Mouse (Mus musculus): ENCODE measurements around the gene Cyp27b1. TPM values are rescaled to one million over a fixed set of nuclear protein-coding genes. Genes with fewer than 3 reads are reported as not detected.

Gene Cyp27b1
- polyA plus RNA-seq, 1 experiment from 2014 or later = 0.08 TPM

GRCm38 (mm10) chr10:127101151-127101550 is 53.1 kb downstream of the Cyp27b1 start:
- no peaks in the 10 kb centered on the region for H3K4me1 ChIP-seq (ENCODE audit: control insufficient read depth, insufficient read depth, low read length)
- no peak overlapping the region for H3K4me3 ChIP-seq (ENCODE audit: low read depth, low read length)
- no peaks in the 10 kb centered on the region for H3K9me3 ChIP-seq (replicated peaks; ENCODE audit: control insufficient read depth, low read length, poor library complexity, severe bottlenecking)
- 86% methylated on average over 6 of the region's 6 CpGs for WGBS
- H3K27me3 ChIP-seq (ENCODE audit: control insufficient read depth, insufficient read depth, low read depth, low read length) = no peaks in the 10 kb centered on the region
- H3K9ac ChIP-seq (ENCODE audit: low read depth, low read length) = no peak overlapping the region
- H3K27ac ChIP-seq (ENCODE audit: low read length) = no peak overlapping the region
- no peak overlapping the region for H3K4me2 ChIP-seq (ENCODE audit: low read length)
- ATAC-seq = no peak
- H3K36me3 ChIP-seq (ENCODE audit: control insufficient read depth, insufficient read depth, low read length) = peaks cover 28% of the 10 kb centered on the region

MicroRNAs within 50 kb of the gene (microRNA counts, 519-probe panel; counts per million panel counts)
- microRNA mmu-miR-546 = 386 counts per million, percentile 18 among the panel's probes with 10 or more counts

Small RNA genes within 50 kb of the gene (microRNA-seq; reads per million reads assigned to microRNA genes)
- not detected for gene Mir546

Other genes with a start within 250 kb of the Cyp27b1 start
- gene Atp23, start 146.9 kb upstream of the Cyp27b1 start, polyA plus RNA-seq (2015; fragmentation: Nextera tagmentation; extraction: Ambion mirVana) = 13.4 and 15.6 TPM in 2 replicates
- gene Ctdsp2, start 69.5 kb upstream of the Cyp27b1 start, polyA plus RNA-seq (2015; fragmentation: Nextera tagmentation; extraction: Ambion mirVana) = 12.0 and 13.5 TPM in 2 replicates
- 1.7 and 2.8 TPM in 2 replicates for gene Avil, start 47.5 kb upstream of the Cyp27b1 start, polyA plus RNA-seq (2015; fragmentation: Nextera tagmentation; extraction: Ambion mirVana)
- 61.4 and 67.7 TPM in 2 replicates for gene Tsfm, start 17.4 kb upstream of the Cyp27b1 start, polyA plus RNA-seq (2015; fragmentation: Nextera tagmentation; extraction: Ambion mirVana)
- gene Mettl1, start 6.8 kb upstream of the Cyp27b1 start, polyA plus RNA-seq (2015; fragmentation: Nextera tagmentation; extraction: Ambion mirVana) = 20.1 TPM in 2 replicates
- 0.21 and 0.22 TPM in 2 replicates for gene Eef1akmt3, start 6.7 kb upstream of the Cyp27b1 start, polyA plus RNA-seq (2015; fragmentation: Nextera tagmentation; extraction: Ambion mirVana)
- gene March9, start 11.9 kb downstream of the Cyp27b1 start, polyA plus RNA-seq (2015; fragmentation: Nextera tagmentation; extraction: Ambion mirVana) = 5.6 and 6.3 TPM in 2 replicates
- 646 and 776 TPM in 2 replicates for gene Cdk4, start 15.3 kb downstream of the Cyp27b1 start, polyA plus RNA-seq (2015; fragmentation: Nextera tagmentation; extraction: Ambion mirVana)
- 105 and 110 TPM in 2 replicates for gene Tspan31, start 22.0 kb downstream of the Cyp27b1 start, polyA plus RNA-seq (2015; fragmentation: Nextera tagmentation; extraction: Ambion mirVana)
- gene Agap2, start 27.0 kb downstream of the Cyp27b1 start, polyA plus RNA-seq (2015; fragmentation: Nextera tagmentation; extraction: Ambion mirVana) = 5.1 and 5.3 TPM in 2 replicates
- gene Os9, start 72.9 kb downstream of the Cyp27b1 start, polyA plus RNA-seq (2015; fragmentation: Nextera tagmentation; extraction: Ambion mirVana) = 132 and 138 TPM in 2 replicates
- gene B4galnt1, start 117.0 kb downstream of the Cyp27b1 start, polyA plus RNA-seq (2015; fragmentation: Nextera tagmentation; extraction: Ambion mirVana) = 60.7 and 71.7 TPM in 2 replicates
- gene Slc26a10, start 132.4 kb downstream of the Cyp27b1 start, polyA plus RNA-seq (2015; fragmentation: Nextera tagmentation; extraction: Ambion mirVana) = 1.1 and 1.2 TPM in 2 replicates
- 19.6 and 20.2 TPM in 2 replicates for gene Arhgef25, start 141.8 kb downstream of the Cyp27b1 start, polyA plus RNA-seq (2015; fragmentation: Nextera tagmentation; extraction: Ambion mirVana)
- gene Dtx3, start 147.5 kb downstream of the Cyp27b1 start, polyA plus RNA-seq (2015; fragmentation: Nextera tagmentation; extraction: Ambion mirVana) = 254 and 255 TPM in 2 replicates
- 16.9 and 18.4 TPM in 2 replicates for gene Pip4k2c, start 163.3 kb downstream of the Cyp27b1 start, polyA plus RNA-seq (2015; fragmentation: Nextera tagmentation; extraction: Ambion mirVana)
- gene Kif5a, start 215.1 kb downstream of the Cyp27b1 start, polyA plus RNA-seq (2015; fragmentation: Nextera tagmentation; extraction: Ambion mirVana) = 113 and 120 TPM in 2 replicates
- gene Dctn2, start 218.1 kb downstream of the Cyp27b1 start, polyA plus RNA-seq (2015; fragmentation: Nextera tagmentation; extraction: Ambion mirVana) = 332 and 345 TPM in 2 replicates
- 12.6 and 15.3 TPM in 2 replicates for gene Mbd6, start 240.8 kb downstream of the Cyp27b1 start, polyA plus RNA-seq (2015; fragmentation: Nextera tagmentation; extraction: Ambion mirVana)